Mouse (Mus musculus) CD4-positive, CD25-positive, alpha-beta regulatory T cell, adult 2 months (primary cell): ENCODE measurements around the gene Stk26.

Source experiments
- DNase-seq: peaks from one replicate; pipeline ENCODE4 v3.0.0-alpha.2; 2012; ENCODE audit warnings: low read depth, low spot score

Stk26 gene

DNA sequence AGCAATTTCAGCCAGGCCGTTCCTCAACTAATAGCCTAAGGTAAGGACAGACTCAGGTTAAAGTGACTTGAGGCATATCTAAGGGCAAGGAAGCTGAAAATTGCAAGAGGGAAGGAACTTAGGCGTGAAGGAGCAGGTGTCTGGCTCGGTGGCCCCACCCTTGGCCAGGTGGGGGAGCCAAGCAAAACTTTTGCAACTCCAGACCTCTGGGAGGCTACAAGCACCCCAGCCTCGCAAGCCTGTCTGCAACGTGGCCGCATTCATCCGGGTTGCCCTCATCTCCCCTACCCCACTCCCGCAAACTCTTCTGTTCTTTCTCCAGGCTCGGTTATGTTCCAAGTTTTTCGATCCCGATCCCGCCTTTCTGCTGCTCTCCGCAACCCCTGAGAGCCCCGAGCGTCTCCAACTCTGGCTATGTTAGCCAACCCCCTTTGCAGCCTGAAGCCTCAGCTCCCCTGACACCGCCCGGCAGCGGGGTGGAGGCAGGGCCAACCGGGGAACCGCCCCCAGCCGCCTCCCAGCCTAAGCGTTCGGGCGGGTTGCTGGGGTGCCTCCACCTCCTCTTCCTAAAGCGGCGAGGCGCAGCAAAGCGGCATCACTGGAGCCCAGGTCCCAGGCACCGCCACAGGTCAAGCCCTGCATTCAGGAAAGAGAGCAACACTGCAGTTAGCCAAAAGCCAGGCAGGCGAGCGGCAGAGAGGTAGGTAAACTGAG is at the start of gene Stk26:
Stk26 (plus strand) TSS at position 201 of the 714 bp plus-strand sequence.
- peak; percentile 85 for DNase-seq

DNA sequence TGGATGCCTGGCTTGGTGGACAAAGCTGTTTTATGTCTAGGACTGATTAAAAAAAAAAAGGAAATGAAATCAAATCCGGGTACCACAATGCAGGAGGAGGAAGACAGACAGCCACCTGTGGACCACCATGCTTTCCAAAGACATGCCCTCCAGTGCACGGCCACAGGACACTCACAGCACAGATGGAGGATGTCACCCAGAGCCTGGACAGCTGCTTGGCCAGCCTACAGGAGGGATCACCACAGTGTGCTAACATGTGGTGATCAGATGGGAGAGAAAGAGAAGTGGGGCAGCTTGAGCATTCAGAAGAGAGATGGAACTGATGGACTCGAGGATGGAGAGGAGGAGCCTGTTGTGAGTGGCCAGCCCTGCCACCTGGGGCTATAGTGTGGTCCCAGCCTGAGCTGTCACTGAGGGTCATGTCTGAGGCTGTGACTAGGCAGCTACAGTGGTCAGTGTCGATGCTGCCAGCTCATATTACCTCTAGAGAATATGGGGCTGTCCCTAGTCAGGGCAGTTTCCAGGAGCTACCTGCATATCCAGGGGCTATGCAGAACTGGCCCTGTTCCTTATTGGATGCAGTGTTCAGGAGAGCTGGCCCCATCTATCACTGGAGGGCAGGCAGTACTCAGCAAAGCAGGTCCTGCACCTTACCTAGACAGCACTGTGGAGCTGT is 47.7 kb upstream of the Stk26 start:
- DNase-seq = no peak

DNA sequence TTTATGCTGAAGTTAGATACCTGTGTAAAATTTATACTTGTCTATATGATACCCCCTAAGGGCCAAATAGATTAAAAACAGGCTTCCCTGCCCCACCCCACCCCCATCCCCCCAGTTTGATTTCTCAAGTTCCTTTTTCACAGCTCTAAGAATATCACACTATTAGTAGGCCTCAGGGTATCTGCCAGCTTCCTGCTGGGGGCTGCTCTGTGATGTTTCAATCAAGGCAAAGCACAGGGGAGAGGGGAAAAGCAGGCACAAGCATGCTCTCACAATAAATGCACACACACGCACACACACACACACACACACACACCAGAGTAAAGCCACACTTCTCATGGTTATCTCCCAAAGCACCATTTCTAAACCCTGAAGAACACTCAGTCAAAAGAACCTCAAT is 43.0 kb upstream of the Stk26 start:
- DNase-seq = no peak

DNA sequence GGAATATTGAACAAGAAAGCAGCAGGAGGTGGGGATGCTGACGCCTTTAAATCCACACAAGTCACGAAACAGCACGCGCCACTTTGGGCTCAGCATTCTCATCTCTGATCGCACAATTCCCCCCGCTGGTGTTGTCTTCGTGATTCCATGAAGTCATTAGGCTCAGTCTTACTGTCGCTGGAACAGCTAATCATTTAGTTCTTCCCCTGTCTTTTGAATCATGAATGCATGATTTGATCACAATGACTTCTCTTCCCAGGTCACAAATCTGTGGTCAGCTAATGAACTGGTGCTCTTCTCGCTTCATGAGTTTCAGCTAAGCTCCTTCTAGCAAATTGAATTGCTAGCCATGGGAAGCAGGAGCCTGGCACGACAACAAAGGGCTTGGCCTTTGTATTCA is 42.3 kb upstream of the Stk26 start:
- DNase-seq = no peak

DNA sequence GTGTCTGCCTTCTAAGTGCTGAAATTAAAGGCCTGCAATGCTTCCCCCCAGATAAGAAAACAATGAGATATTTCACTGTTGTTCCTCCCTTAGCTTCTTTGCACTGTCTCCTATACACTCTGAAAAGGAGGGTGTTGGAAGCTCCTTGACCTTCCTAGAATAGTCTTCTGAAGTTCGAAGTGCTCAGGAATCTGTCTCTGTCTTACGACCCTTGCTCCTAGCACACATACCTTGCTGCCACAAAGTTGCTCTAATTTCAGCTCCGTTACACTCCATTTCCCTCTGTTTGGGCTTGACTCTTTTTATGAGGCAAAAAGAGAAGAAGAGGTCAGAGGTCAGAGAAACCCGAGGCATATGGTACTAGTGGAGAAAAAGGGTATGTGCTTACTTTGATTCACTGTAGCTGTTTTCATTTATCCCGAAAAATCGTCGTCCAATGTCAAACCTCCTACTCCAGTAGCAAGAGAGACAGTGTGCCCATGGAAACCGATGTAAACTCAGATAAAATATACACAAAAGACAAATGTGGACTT is 41.1 kb upstream of the Stk26 start:
- DNase-seq = no peak

DNA sequence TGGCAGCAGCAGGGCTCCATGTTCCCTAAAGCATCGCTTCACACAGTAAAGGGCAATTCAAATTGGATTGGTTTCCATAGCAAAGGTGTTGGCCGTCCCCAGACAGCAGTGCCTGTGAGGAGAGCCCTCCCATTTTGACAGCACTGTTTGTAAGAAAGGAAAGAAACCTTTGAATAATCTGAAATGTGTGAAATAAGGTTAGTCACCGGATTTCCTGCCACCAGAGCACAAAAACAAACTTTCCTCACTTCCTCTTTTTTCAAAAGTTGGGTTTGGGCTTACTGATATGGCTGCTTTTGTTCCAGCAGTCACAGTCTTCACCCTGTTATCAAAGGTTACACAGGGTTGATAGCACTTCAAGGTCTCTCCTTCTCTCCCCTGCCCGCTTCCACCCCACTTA is 35.2 kb upstream of the Stk26 start:
- peak; percentile 51 for DNase-seq

DNA sequence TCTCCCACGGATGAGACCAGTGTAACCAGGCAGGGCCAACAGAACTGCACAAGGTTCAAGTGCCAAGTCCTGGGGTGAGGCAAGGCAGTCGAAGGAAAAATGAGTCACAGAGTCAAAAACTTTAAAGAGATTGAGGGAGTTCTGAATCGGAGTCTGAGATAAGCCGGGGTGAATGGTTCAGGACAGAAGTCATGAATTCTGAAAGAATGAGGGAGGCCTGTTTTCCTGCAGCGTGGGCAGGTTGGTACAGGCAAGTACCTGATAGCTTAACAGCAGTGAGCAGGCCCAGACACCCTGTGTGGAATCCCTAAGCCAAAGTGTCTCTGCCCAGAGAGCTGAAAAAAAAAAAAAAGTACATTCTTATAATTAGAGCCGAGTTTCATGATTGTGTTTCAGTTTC is 17.0 kb upstream of the Stk26 start:
- DNase-seq = no peak

DNA sequence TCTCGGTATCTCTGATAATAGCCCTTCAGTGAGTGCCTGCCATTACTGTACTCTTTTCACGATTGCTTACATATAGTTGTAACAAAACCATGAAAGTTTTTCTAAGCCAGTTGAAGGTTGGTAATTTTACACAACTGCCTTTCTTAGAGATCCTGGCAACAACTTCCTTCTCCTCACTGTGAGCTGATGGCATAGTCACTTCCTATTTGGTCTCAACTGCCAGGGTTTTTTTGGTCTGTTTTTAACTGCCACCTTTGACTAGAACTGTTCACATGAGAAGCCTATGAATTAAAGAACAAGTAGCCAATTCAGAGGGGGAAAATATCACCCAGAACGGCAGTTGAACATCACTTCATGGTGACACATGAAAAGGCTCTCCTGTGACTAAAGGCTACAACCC is 5.3 kb upstream of the Stk26 start:
- no peak for DNase-seq

DNA sequence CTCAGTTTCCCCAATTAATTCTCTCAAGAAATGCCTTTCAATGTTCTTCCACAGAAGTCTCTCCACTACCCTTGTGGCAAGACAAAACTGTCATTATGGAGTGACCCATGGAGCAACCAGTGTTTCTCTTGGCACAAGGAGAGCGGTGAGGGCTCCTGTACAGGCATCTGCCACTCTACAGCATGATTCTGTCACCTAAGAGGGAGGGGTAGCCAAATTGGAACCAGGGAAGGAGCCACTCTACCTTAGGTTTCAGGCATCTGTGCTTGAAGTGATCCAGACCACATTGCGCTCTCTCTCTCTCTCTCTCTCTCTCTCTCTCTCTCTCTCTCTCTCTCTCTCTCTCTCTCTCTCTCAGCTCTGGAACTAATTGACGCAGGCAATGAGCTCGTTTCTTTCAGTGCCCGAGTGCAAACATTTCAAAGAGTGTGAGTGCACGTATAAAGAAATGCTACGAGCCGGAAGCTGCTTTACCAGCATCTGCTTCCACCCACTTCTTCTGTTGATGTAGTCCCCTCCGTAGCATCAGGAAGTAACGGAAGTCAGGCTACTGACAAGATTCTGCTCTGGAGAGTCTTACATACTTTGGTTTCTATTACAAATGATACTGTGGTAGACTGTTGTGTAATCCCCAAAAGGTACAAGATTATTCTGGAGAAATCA is 4.7 kb upstream of the Stk26 start:
- peak; percentile 76 for DNase-seq

DNA sequence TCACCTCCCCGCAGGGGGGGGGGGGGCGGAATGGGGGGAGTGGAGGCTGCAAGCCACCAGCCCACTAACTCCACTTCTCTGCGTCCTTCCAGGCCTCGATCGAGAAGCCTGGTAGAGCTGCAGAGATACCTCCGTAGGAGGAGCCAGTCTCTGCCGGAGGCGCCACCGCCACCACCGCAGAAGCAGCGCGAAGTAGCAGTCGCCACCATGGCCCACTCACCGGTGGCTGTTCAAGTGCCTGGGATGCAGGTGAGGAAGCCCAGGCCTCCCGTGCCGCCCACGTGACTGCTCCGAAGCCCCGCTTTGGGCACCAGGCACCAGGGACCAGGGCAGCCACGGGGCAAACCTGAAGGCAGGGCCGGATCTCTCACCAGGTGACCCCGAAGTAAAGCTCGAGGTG is 740 bp downstream of the Stk26 start:
- peak; percentile 64 for DNase-seq

DNA sequence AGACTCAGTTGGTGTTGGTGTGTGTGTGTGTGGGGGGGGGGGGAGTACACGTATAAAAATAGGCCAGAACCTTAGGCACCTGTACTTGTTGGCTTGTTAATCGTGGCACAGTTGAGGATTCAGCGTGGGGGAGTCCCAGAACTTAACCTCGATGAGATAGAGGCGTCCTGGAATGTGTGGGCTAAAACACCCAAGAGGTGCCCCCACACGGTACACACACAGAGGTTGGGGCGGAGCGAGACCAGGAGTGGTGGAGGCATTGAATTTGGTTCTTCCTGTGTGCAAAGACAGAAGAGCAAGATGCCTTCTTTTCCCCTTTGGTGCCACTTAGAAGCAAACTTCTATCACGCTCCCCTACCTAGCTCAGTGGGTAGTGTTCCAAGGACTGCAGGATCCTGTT is 1.2 kb downstream of the Stk26 start:
- peak; percentile 51 for DNase-seq

DNA sequence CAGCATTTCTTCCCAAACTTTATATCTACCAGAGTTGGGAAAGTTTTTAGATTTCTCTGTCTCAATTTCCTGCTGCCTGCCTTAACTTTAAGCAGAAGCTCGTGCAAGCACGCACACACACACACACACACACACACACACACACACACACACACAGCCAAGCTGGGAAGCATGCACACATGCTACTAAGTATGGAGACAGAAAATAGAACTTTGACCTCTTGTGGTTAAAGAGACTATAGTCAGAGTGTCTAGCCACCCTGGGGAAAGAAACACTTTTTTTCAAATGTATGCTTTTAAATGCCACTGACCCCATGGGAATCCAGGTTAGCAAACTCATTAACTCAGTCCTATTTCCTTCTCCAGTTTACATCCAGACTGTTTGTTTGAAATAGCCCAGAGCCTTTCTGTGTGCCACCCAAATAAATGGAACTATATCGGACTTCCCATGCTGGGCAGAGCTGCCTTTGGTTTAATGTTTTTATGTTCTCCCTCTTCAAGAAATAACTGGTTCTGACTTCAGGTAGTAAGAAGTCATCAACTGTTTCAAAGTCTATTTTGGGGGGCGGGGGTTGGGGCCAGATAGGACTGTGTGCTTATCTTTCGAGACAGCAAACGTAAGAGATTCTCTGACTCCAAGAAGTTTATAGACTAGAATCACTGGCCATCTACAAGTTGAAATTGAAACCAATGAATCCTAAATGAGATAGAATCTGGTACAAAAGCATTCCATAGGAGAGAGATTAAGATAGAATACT is 9.8 kb downstream of the Stk26 start:
- DNase-seq = no peak

DNA sequence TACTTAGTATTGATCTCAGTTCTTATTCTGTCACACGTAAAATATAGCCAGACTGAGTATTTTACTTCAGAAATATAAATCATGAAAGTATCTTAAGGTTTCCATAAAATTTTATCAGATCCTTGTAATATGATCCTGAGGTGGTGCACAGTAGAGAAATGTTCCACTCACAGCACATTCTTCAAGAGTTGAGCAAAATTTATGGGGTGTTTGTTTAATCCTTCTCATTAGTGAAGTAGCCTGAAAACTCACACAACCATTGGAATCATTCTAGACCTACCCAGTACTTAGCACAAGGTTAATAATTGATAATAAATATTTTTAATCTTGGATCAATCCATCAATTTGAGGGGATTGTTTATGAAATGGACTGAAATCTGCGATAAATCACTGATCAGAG is 22.9 kb downstream of the Stk26 start:
- no peak for DNase-seq

DNA sequence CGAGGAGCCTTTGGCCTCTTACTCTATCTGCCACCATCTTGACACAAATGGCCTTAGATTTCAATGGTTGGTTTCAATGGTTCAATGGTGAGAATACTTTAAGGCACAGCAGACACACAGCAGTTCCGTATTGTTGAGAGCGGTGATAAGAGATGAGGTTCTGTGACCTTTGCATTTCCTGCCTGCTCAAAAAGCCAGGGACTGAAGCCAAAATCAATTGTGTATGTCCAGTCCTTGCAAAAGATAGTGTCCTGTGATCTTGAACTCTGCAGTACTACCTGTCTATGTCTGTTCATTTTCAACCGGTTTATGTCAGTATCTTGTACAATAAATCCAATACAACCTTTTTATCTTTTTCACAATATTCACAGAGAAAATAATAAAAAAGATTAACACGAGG is 23.9 kb downstream of the Stk26 start:
- no peak for DNase-seq

DNA sequence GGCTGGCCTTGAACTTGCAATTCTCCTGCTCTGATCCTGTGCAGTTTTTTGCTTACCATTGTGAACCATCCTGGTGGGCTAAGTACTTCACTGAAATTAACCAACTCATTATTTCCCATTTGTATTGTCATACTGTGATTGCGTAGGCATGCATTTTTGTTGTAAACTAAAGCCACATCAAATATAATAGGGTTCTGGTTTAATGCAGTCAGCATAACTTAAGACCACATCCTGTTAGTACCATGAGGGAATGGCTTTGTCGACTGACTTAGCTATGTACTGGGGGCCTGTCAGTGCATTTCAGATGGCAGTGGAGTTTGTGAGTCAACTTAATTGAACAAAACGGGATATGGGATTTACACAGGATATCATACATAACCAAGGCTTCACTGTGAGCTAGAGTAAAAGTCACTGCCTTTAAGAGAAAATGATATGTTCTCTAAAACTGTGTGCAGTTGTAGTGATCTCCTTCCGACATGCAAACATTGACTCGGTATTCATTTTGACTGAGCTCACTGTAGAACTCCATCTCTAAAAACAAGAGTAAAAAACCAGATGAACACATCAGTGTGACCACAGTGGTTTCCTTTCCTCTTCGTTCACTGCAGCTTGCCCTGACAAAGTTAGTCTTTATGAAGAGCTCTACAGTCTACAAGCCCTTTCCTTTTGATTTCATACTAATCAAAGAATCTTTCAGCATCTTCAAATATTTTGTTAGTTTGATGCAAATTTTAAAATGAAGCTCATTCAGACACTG is 33.6 kb downstream of the Stk26 start:
- peak; percentile 62 for DNase-seq

DNA sequence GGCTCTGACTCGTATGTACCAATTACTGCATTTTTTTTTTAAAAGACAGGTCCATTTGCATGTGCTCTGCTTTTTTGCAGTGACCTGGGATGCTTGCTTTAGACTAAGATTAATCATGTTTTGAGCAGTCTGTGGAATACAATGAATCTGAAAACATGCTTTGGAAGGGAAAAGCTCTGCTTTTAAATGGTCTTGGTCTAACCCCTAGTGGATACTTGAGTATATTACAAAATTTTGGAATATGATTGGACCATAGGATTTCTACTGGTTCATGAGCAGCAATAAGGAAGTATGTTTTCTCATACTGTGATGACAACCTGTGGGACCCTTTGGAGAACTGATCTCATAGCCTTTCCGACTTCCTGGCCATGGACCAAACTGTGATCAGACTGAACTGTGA is 47.2 kb downstream of the Stk26 start:
- peak; percentile 1 for DNase-seq

DNA sequence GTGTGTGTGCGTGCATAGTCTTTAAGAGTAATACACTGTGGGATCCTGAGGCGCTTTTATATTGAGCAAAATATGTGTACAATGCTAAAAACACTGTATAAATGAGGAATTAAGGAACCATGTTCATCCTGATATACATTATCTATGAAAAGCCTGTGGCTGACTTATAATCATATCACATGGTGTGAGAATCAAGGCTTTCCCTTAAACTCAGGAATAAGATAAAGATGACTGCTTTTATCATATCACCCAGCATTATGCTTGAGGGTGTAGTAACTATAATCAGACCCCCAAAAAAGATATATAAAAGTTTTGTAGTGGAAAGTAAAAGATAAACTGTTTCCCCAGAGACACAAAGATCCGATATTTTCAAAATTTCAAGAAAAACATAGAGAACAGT is 62.6 kb downstream of the Stk26 start:
- DNase-seq = no peak

DNA sequence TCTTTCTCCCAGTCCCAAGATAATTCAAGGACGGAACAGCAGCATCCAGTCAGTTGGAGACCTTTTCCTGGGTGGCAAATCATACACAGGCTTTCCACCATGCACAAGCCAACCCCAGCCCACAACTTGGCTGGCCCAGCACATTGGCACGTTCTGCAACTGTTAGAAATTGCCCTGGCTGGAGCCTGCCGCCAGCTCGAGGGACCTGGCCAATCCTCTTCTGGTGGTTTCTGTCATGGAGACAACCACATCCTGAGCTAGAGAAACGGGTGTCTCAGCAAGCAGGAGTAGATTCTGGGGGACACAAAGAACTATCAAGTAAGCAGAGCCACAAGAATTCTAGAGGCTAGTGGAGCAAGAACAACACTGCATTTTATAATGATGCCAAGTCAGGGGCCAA is 69.1 kb downstream of the Stk26 start:
- no peak for DNase-seq

DNA sequence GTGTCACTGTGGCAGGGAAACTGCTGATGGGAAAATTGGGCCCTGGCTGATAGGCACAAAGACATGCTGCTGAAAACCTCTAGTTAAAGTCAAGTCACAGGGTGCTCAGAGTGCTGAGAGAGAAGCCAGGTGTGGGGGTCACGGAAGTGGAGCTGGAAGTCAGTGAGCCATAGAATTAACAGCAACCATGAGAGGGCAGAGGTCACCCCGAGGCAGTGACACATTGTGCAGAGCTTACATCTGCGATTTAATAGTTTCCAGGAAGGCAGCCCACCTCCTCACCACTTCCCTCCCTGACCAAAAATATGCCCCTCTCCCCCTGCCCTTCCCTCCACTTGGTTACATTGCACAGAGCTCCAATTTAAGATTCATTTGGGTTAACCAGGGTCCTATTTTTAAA is 76.5 kb downstream of the Stk26 start:
- DNase-seq = no peak

DNA sequence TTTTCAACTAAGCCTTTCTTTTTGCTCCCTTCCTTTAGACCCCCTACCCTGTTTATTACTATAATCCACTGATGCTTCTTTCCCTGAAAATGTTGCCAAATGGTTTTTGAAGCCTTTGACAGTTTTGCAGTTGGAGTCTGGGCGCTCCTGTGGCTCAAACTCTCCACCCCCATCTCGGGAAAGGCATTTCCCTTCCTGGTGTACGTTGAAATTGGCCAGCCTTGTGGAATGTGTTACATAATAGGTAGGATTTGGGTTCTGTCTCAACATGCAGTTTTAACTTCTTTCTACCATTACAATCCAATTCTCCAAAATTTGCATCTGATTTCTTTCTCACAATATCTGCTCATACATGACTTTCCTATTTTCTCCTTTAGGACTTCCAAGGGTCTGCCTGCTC is 77.9 kb downstream of the Stk26 start:
- no peak for DNase-seq

DNA sequence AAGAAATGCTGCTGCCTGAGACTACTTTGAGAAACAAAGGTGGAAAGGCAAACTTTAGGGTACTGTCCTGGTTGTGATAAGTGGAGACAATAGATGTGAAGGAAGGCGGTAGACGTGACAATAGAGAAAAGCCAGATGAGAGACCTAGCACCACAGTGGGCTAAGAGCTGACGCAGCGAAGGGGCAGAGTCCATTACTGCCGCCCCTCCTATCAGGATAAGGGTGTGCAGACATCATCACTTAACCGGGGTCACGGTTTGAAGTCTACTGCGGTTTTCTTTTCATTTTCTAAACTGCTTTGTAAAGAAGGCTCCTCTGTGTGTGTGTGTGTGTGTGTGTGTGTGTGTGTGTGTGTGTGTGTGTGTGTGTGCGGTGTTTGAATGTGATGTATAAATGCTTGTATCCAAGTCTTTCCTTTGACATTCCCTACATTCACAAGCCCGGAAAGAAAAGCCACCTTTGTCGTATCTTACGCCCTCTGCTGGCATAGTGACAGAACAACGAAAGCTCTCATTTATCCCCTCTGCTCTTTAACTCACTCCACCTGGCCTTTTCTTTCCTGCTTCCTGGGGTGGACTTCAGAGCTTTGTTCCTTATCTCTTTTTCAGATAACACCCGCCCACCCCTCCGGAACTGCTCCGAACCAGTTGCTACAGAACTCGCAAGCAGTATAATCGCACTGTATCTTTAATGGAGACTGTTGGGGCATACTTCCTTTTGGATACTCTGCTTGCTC is 84.0 kb downstream of the Stk26 start:
- DNase-seq = peak; percentile 30
